Mouse (Mus musculus): ENCODE results near the gene Slc1a5.

GRCm38 (mm10) chr7:16737606-16738072 is 43.5 kb upstream of the Slc1a5 start:
- TF ChIP-seq CTCF (IDR thresholded peaks at IDR 0.05; ENCODE audit: low read depth) (no peak), EP300 (optimal IDR thresholded peaks at IDR 0.05) (no peak)
